Mouse (Mus musculus): ENCODE measurements around the gene Pga5. TPM values are rescaled to one million over a fixed set of nuclear protein-coding genes. Genes with fewer than 3 reads are reported as not detected.

The Pga5 gene
- total and polyA plus RNA-seq, 2 experiments from 2014 or later, result not detected

DNA sequence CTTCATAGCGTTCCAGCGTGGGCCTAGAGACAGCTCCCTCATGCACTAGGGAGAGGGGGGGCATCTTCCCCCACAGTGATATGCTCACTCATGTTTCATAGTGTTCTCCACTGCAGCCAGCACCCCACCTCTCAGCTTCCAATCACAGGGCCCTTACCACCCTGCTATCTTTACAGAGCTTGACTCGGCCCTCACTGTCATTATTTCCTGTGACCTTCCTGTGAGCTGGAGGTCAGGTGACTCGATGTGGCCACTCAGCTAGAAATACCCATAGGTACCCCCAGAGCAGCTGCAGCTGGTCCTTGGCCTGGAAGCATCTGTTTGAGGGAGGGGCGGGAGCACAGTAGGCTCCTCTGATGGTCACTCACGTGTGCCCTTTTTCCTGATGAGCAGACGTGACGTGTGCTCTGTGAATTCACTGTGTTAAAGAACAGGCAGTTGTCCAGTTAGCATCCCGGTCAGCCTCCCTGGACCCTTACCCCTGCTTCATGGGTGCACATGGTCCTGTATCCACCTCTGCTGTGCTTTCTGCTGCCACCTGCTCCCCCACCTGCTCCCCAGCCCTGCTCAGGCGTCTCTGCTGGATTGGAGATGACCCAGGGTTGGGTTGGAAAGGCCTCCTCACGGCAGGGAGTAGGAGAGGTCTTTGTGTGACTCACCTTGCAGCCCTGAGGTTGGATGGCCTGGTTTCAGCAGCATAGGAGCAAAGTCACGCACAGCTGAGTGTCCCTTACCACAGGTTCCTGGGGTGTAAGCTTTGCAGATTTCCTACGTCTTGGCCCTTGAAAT is 29.4 kb upstream of the Pga5 start:
- ATAC-seq, result no peak
- no peak overlapping the region for H3K27ac ChIP-seq
- no peak overlapping the region for H3K4me3 ChIP-seq (ENCODE audit: low read length)
- no peak overlapping the region for H3K4me2 ChIP-seq (ENCODE audit: low read depth, low read length)
- peaks cover 14% of the 10 kb centered on the region for H3K36me3 ChIP-seq (ENCODE audit: insufficient read depth, low read length)
- no peak for DNase-seq (ENCODE audit: low spot score)
- no peaks in the 10 kb centered on the region for H3K9me3 ChIP-seq (ENCODE audit: low read length)
- no peaks in the 10 kb centered on the region for H3K27me3 ChIP-seq (ENCODE audit: insufficient read depth, low read length)
- H3K4me1 ChIP-seq (ENCODE audit: insufficient read depth, low read length), result peaks cover 4% of the 10 kb centered on the region; the same call in 1 of the 2 replicates
- TF ChIP-seq CTCF (IDR thresholded peaks at IDR 0.05; ENCODE audit: low read depth), result no peak
- WGBS, result 69% methylated on average over 13 of the region's 13 CpGs
- H3K9ac ChIP-seq (replicated peaks; ENCODE audit: low read length), result no peak overlapping the region

GRCm38 (mm10) chr19:10703470-10703869 is 25.6 kb upstream of the Pga5 start:
- Histone ChIP-seq H3K9ac (replicated peaks; ENCODE audit: low read length) (no peak overlapping the region), H3K9me3 (ENCODE audit: low read length) (no peaks in the 10 kb centered on the region), H3K4me1 (ENCODE audit: insufficient read depth, low read length) (peaks cover 19% of the 10 kb centered on the region), H3K4me2 (ENCODE audit: low read depth, low read length) (no peak overlapping the region), H3K27me3 (ENCODE audit: insufficient read depth, low read length) (no peaks in the 10 kb centered on the region), H3K4me3 (ENCODE audit: low read length) (no peak overlapping the region), H3K36me3 (ENCODE audit: insufficient read depth, low read length) (no peaks in the 10 kb centered on the region; the same call in 1 of the 2 replicates), H3K27ac (no peak overlapping the region)
- WGBS, result 62% methylated on average over 8 of the region's 8 CpGs
- TF ChIP-seq CTCF (IDR thresholded peaks at IDR 0.05; ENCODE audit: low read depth), result no peak
- DNase-seq (ENCODE audit: low spot score), result no peak
- ATAC-seq, result no peak

- ATAC-seq, result no peak
- no peak for TF ChIP-seq CTCF (IDR thresholded peaks at IDR 0.05; ENCODE audit: low read depth)
- H3K4me1 ChIP-seq (ENCODE audit: insufficient read depth, low read length), result peaks cover 28% of the 10 kb centered on the region
- H3K4me3 ChIP-seq (ENCODE audit: low read length), result no peak overlapping the region
- 86% methylated on average over 8 of the region's 8 CpGs for WGBS
- H3K9ac ChIP-seq (replicated peaks; ENCODE audit: low read length), result no peak overlapping the region
- H3K36me3 ChIP-seq (ENCODE audit: insufficient read depth, low read length), result no peaks in the 10 kb centered on the region; the same call in 1 of the 2 replicates
- H3K9me3 ChIP-seq (ENCODE audit: low read length), result no peaks in the 10 kb centered on the region
- no peaks in the 10 kb centered on the region for H3K27me3 ChIP-seq (ENCODE audit: insufficient read depth, low read length)
- DNase-seq (ENCODE audit: low spot score), result no peak
- no peak overlapping the region for H3K27ac ChIP-seq
- H3K4me2 ChIP-seq (ENCODE audit: low read depth, low read length), result no peak overlapping the region
These were observed 24.3 kb upstream of the Pga5 start for GRCm38 (mm10) chr19:10702125-10702524.

DNA sequence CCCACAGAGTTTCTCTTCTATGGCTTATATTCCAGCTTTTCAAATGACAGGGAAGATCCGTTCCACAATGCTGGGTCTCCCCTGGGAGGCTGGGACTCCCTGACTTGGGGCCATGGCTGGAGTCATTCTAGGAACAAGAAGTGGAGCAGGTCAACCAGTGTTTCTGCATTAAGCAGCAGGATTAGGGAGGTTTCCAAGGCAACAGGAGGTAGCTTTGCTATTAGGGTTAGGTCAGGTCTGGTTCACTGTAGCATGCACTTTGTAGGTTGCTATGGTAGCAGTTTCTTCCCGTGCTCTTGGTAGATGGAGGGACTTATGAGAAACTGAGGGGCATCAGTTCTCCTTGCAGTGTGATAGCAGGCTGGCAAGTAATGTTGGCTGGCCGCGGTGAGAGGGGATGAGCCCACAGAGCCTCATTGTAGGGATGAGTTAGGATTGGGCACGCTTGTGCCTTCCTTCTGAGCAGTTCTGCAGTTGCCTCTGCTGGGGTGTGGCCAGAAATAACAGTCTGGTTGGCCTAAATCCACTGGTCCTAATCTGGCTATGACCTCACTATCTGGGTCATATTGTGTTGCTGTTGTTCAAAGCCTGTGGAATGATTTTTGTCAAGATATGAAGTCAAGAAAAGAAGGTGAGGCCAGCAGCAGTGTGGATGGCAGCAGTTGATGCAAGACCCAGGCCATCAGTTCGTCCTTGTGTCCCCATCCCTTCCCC is 23.3 kb upstream of the Pga5 start:
- Histone ChIP-seq H3K9me3 (ENCODE audit: low read length) (no peaks in the 10 kb centered on the region), H3K27ac (no peak overlapping the region), H3K36me3 (ENCODE audit: insufficient read depth, low read length) (no peaks in the 10 kb centered on the region), H3K4me1 (ENCODE audit: insufficient read depth, low read length) (peaks cover 28% of the 10 kb centered on the region), H3K4me2 (ENCODE audit: low read depth, low read length) (no peak overlapping the region), H3K27me3 (ENCODE audit: insufficient read depth, low read length) (no peaks in the 10 kb centered on the region), H3K4me3 (ENCODE audit: low read length) (no peak overlapping the region), H3K9ac (replicated peaks; ENCODE audit: low read length) (no peak overlapping the region)
- no peak; the same call in 1 of the 2 replicates for ATAC-seq
- WGBS, result 49% methylated on average over 6 of the region's 6 CpGs
- TF ChIP-seq CTCF (IDR thresholded peaks at IDR 0.05; ENCODE audit: low read depth), result no peak
- no peak for DNase-seq (ENCODE audit: low spot score)

- 63% methylated on average over 9 of the region's 9 CpGs for WGBS
- Histone ChIP-seq H3K4me3 (ENCODE audit: low read length) (no peak overlapping the region), H3K4me1 (ENCODE audit: insufficient read depth, low read length) (peaks cover 28% of the 10 kb centered on the region), H3K27me3 (ENCODE audit: insufficient read depth, low read length) (no peaks in the 10 kb centered on the region), H3K9ac (replicated peaks; ENCODE audit: low read length) (no peak overlapping the region), H3K36me3 (ENCODE audit: insufficient read depth, low read length) (no peaks in the 10 kb centered on the region), H3K9me3 (ENCODE audit: low read length) (no peaks in the 10 kb centered on the region), H3K4me2 (ENCODE audit: low read depth, low read length) (no peak overlapping the region), H3K27ac (peak overlapping the region; percentile 8; the same call in 1 of the 2 replicates)
- DNase-seq (ENCODE audit: low spot score), result no peak
- ATAC-seq, result no peak; the same call in 1 of the 2 replicates
- no peak for TF ChIP-seq CTCF (IDR thresholded peaks at IDR 0.05; ENCODE audit: low read depth)
These were observed 22.0 kb upstream of the Pga5 start for GRCm38 (mm10) chr19:10699851-10700250.

DNA sequence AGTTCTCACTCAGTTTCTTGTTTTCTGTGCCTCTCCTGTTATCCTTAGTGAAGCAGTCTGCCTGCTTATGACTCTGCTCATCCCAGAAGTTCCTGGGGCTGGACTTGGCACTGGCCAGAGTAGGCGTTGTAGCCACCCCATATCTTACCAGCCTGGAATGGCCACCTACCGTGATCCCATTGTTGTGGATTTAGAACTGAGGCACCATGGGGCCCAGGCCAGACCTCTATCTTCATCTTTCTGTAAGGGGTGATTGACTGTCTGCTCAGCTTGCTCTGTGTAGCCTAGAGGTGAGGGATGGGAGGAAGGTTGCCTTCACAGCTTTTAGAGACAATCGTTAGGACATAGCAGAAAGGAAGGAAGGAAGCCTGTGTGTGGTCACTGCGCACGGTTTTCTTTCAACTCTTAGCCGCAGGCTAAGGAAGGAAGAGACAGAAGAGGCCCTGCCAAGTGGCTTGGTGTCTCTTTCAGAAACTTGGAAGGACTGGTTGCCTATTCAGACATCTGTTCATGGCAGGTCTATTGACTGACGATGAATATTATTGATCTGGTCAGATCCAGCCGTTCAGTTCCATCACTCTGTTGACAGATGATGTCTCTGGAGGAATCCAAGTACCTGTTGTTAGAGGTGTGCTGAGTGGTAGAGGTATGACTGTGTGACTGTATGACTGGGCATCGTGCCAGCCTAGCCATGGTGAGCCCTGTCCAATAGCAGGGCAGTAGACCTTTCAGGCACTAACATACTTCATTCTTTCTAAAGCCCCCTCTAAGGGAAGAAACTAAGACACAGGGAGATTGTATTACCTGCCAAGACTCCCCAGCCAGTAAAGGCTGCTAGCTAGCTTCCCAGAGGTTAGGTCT is 20.5 kb upstream of the Pga5 start:
- peaks cover 28% of the 10 kb centered on the region for H3K4me1 ChIP-seq (ENCODE audit: insufficient read depth, low read length)
- no peak overlapping the region for H3K4me3 ChIP-seq (ENCODE audit: low read length)
- WGBS, result 55% methylated on average over 9 of the region's 9 CpGs
- H3K27ac ChIP-seq, result no peak overlapping the region
- no peaks in the 10 kb centered on the region for H3K9me3 ChIP-seq (ENCODE audit: low read length)
- H3K27me3 ChIP-seq (ENCODE audit: insufficient read depth, low read length), result no peaks in the 10 kb centered on the region
- no peak for TF ChIP-seq CTCF (IDR thresholded peaks at IDR 0.05; ENCODE audit: low read depth)
- ATAC-seq, result no peak
- H3K9ac ChIP-seq (replicated peaks; ENCODE audit: low read length), result no peak overlapping the region
- no peak for DNase-seq (ENCODE audit: low spot score)
- no peaks in the 10 kb centered on the region for H3K36me3 ChIP-seq (ENCODE audit: insufficient read depth, low read length)
- no peak overlapping the region for H3K4me2 ChIP-seq (ENCODE audit: low read depth, low read length)

Measured in hindbrain, postnatal 0 days (tissue).